Mouse (Mus musculus): ENCODE data around the gene Glis3. TPM values are rescaled to one million over a fixed set of nuclear protein-coding genes. Genes with fewer than 3 reads are reported as not detected.

Gene Glis3
- total RNA-seq (2023): 3.4 TPM

DNA sequence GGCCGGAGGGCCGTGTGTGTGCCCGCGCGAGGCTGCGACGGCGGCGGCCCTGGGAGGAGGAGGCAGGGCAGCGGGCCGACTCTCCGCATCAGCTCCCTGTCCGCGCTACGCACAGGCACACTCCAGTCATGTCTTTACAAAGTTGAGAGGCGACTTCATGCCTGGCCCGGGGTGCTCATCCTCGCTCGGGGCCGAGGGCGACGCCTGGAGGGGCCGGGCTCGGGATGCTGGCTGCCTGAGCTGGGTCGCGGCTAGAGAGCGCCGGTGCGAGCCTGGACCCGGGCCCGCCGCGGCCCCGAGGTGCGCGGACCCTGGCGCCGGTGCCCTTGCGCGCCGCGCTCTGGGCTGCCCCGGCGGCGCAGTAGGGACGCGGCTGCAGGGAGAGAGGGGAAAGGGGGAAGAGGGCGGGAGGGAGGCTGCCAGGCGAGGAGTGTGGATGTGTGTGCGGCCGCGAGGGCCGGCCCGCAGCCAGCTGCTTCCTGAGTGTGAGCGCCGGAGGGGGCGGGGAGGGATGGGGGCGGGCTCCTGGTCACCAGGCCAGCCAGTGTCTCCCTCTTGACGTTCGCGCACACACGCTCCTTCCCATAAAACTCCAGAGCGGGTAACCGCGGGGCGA is at the start of gene Glis3:
Gene Glis3 (minus strand): TSS at position 302 of the 616 bp plus-strand sequence.

Other genes with a start within 250 kb of the Glis3 start
- not detected for gene Slc1a1, start 155.0 kb upstream of the Glis3 start, total RNA-seq (2023)